Mouse (Mus musculus) megakaryocyte, adult 5-6 weeks (primary cell): ENCODE data around the gene Trmt61a. TPM values are rescaled to one million over a fixed set of nuclear protein-coding genes. Genes with fewer than 3 reads are reported as not detected.

ENCODE experiments used
- ATAC-seq: 2 replicates; pipeline ENCODE4 v1.8.0; 2016; ENCODE audit warnings: mild to moderate bottlenecking, inconsistent platforms; ENCODE audit not compliant: poor library complexity, severe bottlenecking
- total RNA-seq, 2 experiments: library from RNA; stranded (forward) in 1 of 2; stranded (reverse) in 1 of 2; fragments of 153-499, 151-499 nt in 1 of 2; fragments of 221-1000, 200-1000 nt in 1 of 2; gene quantifications; 2 replicates each; pipeline versions ENCODE4 v1.2.3 to v1.2.4; 2015 to 2017

The Trmt61a gene
- total RNA-seq, 2 experiments from 2014 or later: 2.2 to 2.3 TPM

DNA sequence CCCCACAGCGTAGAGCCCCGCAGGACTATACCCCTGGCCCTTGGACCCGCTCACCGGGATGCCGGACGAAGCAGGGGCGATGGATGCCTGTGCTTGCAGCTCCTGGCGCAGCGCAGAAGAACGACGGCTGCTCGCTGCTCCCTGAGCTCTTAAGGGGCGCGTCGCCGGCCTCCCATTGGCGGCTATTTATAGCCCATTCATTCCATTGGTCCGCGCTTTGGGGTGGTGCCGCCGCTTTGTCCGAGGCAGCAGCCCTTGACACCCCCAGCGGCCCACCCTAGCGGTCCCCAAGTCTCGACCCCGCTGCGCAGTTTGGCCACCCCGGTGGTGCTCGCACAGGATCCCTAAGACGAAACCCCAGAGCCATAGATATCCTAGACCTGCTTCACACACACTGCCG lies 5.7 kb upstream of the Trmt61a start, which contains the start of gene Ckb:
Gene Ckb, minus strand, starts transcription at position 163 of the 400 bp plus-strand sequence.
- ATAC-seq: no peak

DNA sequence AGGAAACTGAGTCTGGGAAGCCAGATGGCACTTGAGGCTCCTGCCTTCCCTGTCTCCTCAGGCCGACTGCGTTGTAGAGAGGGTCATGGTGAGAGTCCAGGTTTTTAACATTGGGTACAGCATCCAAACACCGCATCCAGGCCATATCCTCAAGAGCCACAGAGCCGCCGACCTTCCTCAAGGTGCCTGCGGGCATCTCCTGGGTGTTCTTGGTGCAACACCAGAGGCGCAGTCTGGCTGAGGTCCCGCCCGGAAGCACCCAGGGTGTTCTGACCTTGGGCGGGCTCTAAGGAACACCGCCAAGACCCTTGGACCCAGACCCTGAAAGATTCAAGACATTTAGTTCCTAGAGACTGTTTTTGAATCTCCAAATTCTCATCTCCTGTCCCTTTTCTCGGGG lies 5.3 kb upstream of the Trmt61a start:
- ATAC-seq: no peak

DNA sequence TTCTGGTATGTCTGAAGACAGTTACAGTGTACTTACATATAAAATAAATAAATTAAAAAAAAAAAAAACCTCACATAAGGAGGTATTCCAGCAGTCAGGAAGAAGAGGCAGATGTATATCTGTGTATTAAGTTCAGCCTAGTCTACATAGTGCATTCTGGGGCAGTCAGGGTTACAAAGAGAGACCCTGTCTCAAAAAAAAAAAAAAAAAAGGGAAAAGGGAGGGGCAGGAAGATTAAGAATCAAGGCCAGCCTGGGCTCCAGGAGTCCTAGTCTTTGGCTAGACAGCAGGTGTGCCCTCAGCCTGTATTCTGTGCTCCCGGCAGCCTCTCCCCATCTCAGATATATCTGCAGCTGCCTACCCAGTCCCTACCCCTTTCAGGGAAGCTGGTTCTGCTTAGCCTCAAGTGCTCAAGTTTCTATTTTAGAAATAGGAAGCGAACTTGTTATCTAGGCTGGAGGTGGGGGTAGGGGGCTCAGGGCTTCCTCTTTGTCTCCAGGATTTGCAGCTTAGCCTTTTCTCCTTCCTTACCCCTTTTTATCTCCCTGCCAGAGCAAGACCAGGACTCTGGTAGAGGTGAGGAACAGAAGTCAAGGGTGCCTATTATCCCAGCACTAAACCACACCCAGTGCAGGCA lies 2.9 kb upstream of the Trmt61a start:
- ATAC-seq: peak; percentile 41; the same call in 1 of the 2 replicates

DNA sequence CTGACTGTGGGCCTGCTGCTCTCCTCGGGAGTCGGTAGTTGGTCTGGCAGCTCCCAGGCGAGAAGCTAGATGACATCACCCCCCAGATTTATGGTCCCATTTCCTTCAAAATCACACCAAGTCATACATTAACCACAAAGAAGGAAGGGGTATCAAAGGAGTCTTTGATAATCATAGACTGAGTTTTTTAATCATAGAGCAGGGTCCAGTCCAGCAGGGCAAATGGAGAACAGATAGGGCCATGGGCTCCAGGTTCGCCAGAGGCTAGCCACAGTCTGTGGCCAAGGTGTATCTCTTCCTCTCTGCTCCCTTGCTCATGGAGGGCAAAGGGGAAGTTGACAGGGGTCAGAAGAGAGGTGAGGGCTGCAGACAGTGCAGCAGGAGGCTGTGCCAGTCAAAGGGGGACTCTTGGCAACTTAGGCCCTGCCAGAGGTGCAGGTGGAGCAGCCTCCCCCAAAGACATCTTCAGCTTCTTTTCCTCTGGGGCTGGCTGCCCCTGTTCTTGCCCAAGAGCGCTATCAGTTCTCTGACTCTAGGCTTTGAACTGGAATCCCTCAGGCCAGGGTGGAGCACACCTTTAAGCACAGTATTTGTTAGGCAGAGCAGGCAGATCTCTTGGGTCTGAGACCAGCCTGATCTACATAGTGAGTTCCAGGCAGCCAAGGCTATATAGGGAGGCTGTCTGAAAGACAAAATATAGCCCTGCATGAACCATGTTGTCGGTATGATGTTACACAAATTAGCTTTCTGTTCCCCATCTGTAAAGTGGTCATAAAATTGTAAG lies 1.9 kb upstream of the Trmt61a start:
- ATAC-seq: no peak

DNA sequence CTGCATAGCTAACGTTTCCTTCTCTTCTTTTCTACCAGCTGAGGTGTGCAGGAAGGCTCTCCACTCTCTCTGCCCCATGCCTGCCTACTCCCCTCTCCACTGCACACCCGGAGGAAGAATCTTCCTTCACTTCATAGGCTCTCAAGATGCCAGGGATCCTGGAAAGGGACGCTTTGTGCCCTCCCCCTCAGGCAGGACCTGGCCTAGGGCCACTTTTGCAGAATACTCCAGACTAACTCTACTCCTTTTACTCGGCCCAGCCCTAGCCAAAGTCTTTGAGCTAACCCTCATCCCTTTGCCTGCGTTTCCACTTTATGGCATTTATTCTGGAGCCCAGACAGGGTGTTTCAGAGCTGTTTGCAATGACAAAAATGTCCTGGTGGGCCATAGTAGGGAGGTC lies 484 bp upstream of the Trmt61a start:
- no peak for ATAC-seq

DNA sequence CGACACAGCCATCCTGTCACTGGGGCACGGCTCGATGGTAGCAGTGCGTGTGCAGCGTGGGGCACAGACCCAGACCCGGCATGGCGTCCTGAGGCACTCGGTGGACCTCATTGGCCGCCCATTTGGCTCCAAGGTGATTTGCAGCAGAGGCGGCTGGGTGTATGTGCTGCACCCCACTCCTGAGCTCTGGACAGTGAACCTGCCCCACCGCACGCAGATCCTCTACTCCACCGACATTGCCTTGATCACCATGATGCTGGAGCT lies 697 bp downstream of the Trmt61a start:
- no peak for ATAC-seq

DNA sequence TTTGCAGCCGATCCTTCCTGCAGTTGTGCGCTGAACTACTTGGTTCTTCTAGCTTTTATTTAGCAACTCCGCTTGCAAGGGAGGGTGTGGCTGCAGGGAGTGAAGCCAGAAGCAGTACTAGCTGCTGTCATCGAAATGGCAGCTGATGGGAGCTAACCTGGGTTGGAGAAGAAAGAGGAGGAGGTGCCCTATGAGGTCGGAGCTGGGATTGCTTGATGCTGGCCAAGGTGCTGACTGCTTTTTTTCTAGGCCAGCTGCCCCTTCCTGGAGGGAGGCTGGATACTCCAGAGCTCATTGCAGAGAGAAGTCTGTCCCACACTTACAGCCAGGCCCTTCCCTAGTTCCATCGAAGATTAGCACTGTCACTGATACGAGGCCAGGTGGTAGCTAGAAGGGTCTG lies 1.1 kb downstream of the Trmt61a start:
- no peak for ATAC-seq

DNA sequence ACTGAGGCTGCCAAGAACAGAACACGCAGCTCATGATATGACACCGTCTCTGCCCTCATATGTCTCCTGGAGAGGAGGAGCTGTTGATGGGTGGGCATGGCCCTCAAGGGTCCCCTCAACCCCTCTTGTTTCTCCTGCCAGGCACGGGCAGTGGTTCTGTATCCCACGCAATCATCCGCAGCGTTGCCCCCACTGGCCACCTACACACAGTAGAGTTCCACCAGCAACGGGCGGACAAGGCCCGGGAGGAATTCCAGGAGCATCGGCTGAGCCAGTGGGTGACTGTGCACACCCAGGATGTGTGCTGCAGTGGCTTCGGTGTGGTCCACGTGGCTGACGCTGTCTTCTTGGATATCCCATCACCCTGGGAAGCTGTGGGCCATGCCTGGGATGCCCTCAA lies 2.8 kb downstream of the Trmt61a start:
- no peak for ATAC-seq

DNA sequence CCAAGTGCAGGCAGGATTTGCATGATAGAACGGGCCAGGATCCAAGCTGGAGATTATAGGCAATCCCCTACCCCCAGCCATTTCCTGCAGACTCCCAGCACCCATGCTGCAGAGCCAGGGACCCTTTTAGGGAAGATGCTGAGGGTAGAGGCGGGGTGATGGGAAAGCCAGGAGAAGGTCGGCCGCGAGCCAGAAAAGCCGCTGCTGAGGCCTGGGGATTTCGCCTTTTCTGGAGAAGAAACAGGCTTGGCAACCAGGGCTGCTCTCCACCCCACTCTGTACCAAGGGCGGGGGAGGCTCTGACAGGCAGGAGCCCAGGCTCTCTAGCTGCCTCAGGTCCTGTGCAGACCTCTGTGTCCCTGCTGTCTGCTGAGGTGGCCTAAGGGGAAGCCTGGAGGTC lies 3.4 kb downstream of the Trmt61a start:
- ATAC-seq: no peak

DNA sequence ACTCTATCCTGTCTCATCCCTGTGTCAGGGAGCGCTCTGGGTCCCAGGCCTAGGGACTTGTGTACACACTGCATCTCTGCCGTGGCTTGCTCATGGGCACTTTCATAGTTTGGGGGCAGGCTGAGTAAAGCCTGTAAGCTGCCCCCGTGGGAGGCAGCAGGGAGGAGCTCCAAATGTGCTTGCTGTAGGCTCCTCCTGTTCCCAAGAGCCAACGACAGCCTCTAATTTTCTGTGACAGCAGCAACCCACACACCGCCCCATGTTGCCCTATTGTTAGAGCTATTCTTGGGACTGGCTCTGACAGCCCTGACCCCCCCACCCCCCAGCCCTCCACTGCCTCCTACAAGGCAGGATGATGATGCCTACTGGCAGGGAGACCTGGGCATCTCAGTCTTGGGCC lies 4.1 kb downstream of the Trmt61a start:
- no peak for ATAC-seq

DNA sequence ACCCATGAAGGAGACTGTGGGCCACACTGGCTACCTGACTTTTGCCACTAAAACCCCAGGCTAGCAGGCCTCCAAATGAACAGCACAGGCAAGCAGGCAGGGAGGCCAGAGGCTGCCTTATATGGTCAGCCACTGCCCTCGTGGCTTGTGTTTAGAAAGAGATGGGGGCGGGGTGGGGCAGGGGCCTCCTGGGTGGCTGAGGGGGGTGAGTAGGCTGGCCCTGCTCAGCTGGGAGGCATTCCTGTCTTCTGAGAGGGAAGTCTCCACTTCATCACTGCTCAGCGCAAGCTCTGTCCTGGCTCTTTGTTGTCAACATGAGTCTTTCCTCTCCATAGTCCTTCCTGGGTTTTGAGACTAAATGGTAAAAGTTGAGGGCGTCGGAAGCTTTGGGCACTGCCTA lies 4.9 kb downstream of the Trmt61a start:
- no peak for ATAC-seq

DNA sequence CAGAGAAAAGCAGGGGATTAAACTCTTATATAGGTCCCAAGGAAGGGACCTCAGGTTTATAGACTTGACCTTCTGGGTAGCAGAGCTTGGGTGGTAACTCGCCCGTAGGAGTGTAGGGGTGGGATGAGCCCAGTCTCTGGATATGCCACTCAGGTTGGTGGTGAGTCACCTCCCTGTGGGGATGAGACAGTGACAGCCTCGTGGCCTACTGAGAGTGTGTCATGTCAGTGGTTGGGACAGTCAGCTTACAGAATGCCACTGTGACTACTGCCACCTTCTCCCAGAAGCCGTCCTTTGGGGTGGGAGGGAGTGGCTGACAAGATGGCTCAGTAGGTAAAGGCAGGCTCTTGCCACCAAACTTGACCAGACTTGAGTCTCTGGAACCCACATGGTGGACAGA lies 8.5 kb downstream of the Trmt61a start:
- ATAC-seq: no peak

DNA sequence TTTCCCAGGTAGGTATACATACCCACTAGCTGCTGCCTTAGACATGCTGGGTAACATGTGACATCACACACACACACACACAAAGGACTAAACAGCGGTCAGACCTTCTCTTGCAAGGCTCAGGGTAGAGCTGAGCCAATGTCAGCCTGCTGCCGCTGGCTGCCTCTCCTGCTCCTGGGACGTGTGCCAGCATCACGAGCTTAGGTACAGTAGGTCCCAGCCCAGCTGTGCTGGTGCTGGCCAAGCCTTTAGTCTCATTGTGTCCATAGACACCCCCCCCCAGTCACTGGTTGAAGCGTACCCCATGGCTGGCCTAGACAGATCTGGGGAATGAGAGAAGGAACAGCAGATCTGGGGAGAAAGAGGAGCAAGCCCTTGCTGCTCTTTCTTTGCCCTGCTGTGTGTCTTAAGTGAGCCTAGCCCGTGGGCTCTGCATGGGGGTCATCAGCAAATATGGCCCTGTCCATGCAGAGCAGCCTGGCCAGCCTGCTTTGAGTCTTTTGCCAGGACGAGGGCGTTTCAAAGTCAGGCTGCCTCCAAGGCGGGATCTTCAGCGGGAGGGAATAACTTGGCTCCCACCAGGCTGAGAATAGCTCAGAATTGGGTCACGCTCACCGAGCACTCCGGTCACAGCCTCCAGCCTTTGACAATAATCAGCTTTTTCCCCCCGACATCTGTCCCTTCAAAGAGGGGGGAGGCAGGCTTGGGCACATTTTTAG lies 9.6 kb downstream of the Trmt61a start:
- no peak for ATAC-seq

DNA sequence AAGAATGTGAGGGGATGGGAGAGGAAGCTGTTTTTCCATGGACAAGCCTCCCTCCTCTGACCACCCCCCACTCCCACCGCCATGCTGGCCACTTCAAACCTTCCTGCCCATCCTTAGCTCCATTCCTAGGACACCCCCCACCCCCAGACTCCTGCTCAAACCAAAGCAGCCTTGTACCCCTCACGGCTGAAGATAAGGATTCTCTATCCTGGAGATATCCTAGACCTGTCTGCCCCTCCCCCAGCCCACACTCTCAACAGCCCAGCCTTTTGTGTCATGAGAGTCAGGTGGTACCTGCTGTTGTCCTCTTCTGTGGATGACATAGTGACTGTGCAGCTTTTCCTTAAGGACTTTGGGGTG lies 10.1 kb downstream of the Trmt61a start:
- no peak for ATAC-seq

DNA sequence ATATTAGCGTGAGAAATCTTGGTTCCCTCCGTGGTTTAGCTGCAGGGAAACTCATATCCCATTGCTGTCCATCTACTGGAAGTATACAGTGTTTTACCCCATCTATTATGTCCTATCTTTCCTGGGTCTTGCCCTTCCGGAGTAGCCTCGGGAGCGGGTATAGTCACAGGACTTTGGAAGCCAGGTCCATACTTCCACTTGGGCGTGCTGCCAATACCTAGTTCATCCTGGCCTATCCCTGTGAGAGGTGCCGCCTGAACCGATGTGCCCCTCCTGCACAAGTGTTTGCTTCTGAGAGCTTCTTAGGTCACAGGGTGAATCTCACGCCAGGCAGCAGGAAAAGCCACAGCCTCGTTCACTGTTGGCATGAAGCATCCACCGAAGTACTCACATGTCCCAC lies 11.5 kb downstream of the Trmt61a start:
- no peak for ATAC-seq

DNA sequence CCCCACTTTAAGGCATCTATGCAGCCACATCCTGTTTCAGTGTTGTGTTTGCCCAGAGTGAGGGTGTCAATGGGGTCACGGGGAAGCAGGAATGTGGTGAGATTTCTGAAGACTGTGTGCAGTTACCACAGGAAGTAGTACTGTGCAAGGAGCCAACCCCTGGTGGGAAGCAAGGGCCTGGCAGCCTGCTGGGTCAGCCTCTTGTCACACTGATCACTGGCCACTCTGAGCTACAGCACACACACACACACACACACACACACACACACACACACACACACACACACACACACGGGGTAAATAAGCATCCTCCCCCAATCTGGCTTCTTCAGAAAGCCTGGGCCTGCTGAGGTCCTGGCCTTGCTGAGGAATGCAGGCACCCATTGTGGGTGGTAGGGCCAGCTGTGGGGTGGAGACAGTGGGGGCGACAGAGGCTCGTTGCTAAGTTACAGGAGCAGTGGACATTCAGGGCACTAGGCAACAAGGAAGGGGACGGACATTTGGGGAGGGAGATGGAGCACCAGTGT lies 13.5 kb downstream of the Trmt61a start:
- ATAC-seq: peak; percentile 76

DNA sequence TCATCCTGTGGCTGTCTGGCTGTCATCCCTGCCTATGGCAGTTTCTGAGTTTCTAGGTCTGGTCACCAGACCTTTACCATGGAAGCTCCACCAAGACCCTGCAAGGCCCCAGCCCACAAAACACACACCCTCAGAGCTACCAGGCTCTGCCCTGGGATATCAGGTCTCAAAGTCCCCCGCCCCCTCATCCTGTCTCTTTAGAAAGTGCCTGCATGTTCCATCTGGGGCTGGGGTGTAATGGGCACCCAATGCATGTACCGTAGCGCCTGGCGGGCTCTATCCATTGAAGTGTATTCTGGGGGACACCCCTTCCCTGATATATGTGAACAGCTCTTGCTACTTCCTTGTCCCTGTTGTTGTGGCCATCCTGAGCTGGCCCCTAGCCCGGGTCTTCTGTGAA lies 15.0 kb downstream of the Trmt61a start:
- ATAC-seq: no peak

DNA sequence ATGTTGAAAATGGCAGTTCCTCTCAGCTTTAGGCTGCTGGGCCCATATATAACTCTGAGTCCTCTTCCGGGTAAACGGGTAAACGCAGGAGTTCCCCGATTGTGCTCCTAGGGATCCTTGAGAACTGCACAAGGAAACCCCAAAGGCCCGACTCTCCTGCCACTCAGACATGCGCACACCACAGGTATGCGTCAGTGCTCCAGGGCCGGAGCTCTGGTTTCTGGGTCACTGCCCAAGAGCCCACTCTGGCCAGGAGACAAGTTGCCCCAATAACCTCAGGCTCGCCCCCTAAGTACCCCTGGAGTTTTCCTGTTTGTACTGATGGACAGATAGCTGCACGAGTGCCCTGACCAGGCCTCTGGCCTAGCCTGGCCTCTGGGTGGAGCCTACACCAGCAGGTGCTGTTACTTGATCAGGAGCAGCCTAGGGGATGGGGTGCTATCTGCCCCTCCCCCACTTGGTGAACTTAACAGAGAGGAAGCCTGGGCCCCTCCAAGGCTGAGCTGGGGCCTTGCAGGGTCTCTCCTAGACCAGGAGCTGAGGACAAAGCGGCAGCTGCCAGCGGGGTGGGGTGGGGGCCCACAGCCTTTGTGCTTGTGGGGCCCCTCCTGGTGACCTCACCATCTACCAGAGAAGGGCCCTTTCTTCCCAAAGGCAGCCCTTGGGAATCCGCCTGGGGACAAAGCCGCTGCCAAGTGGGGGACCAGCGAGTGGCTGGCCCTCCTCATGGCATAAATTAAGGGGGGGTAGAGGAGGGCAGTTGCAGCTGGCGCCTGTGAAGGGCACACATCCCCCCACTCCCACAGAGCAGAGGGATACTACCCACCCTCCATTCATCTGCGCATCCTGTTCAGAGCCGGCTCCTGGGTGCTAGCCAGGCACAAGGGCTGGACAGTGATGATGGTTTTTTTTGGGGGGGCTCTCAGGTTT lies 15.7 kb downstream of the Trmt61a start:
- ATAC-seq: no peak

DNA sequence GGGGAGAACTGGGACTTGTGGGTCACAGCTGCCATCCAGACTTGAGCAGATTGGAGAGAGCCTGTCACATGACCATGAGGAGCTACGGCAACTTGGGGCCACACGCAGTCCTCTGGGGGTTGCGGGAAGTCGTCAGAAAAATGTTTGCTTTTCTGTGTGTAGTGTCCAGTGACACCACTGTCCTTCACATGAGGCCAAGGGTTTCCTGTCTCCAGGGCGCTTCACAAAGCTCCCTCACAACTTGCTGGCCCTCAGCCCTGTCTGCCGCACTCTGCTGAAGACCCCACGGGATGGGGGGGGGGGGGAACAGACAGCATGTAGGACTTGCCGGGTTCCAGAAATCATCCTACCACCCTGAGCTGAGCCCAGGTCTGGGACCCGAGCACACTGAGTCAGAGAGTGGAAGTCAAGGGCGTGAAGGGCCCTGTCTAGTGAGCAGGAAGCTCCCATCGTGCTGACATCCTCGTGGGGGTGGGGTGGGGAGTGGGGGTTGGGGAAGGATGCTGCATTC lies 16.4 kb downstream of the Trmt61a start:
- no peak for ATAC-seq

DNA sequence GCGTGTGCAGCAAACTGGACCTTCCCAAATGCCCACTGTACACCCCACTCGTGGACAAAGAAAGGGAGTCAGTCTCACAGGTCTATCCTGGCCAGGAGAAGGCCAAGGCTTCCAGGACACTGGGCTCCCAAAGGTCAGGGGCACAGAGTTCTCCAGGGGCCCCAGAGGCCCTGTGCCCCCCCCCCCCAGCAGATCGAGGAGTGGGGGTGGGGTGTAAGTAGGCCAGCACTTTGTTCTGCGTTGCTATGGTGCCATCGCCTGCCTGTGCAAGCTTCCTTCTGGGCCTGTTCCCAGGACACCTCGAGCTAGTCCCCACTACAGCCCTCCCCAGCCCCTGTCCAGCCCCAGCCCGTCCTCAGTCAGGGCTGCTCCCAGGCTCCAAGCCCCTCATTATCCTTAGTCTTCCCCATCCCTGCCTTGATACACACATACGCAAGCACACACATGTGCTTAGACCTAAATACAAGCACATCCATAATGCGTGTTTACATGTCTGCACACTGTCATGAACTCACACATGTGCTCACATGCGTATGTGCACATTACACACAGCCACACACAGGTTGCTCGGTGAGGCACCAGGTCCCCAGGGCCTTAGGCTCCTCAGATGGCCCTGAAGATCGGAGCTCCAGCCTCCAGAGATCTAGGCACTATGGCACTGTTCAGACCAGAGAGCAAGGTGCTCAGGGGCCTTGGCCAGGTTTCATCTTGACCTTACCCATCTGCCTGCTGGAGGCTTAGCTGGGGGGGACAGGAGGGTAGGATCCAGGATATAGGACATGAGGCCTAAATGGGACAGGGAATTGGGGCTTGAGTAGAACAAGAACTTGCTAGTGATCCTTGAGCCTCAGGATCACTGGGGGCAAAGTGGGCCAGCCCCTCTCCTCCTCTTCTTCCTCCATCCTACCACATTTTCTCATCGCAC lies 17.2 kb downstream of the Trmt61a start:
- no peak for ATAC-seq
